Mouse (Mus musculus) cerebellum, adult 2 months (tissue): Measurements from ENCODE around the gene Plg. TPM values are rescaled to one million over a fixed set of nuclear protein-coding genes. Genes with fewer than 3 reads are reported as not detected.

Source experiments
- DNase-seq, 2 experiments: peaks; one replicate each; pipeline ENCODE4 v3.0.0; 2021
- H3K27ac ChIP-seq: fragments of 200-500 bp; 2 replicates; pipeline ENCODE4 v1.5.1; 2012; ENCODE audit warnings: low read length, control low read depth, inconsistent platforms; ENCODE audit not compliant: insufficient read depth
- H3K27me3 ChIP-seq: fragments of 200-500 bp; 2 replicates; pipeline ENCODE4 v1.6.1; 2012; ENCODE audit warnings: inconsistent platforms, mild to moderate bottlenecking, low read length, moderate library complexity; ENCODE audit not compliant: control insufficient read depth, insufficient read depth
- H3K4me1 ChIP-seq: fragments of 200-500 bp; 2 replicates; pipeline ENCODE4 v1.6.1; 2011; ENCODE audit warnings: low read length; ENCODE audit not compliant: control insufficient read depth, insufficient read depth
- H3K4me3 ChIP-seq: fragments of 200-500 bp; replicated peaks from 2 replicates; pipeline ENCODE3; 2011; ENCODE audit warnings: mild to moderate bottlenecking, low read depth, low read length, control low read depth; ENCODE audit not compliant: insufficient read depth
- POLR2A ChIP-seq: fragments of 200-500 bp; IDR thresholded peaks from 2 replicates; pipeline ENCODE4 v1.6.1; 2011; ENCODE audit warnings: low read length, control low read depth, borderline replicate concordance; ENCODE audit not compliant: insufficient read depth
- WGBS: fragments of 180-500 bp; shearing (Covaris S2); methylation state at CpG from one replicate; pipeline ENCODE4 v1.1.7; 2018; 5-methylcytosine and 5-hydroxymethylcytosine counted together
- polyA plus RNA-seq: library from polyadenylated mRNA; depleted of rRNA; stranded (reverse); fragments of >200 nt; gene quantifications from 2 replicates; pipeline ENCODE4 v1.2.3, GENCODE M21; 2012; rRNA removed

Plg gene
- polyA plus RNA-seq, 1 experiment, result 0.46 TPM

DNA sequence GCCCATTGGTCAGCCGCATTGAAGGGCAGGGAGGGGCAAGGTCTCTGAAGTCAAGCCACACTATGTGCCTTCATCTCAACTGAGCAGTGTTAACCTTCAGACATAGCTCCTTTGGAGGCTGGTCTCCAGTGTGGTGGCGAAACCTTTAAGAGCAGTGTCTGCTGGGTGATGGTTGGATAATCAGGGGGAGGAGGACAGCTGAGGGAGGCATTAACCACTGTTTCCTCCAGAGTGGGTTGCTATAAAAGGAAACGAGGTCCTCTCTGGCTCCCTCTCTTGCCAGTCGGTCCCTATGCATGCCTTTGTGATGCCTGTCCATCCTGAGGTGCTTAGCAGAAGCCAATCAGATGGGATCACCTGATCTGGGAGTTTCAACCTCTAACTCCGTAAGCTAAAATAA lies 90.3 kb downstream of the Plg start:
- no peak overlapping the region for H3K4me3 ChIP-seq
- no peak for DNase-seq
- H3K4me1 ChIP-seq, result no peaks in the 10 kb centered on the region
- H3K27ac ChIP-seq, result no peak overlapping the region
- WGBS, result 81% methylated on average over 5 of the region's 5 CpGs
- H3K27me3 ChIP-seq, result no peaks in the 10 kb centered on the region
- no peak for TF ChIP-seq POLR2A

Other genes with a start within 250 kb of the Plg start
- 32.2 and 33.4 TPM in 2 replicates for gene Map3k4, start 59.8 kb upstream of the Plg start, polyA plus RNA-seq
- 0.30 and 0.52 TPM in 2 replicates for gene Slc22a3, start 129.1 kb downstream of the Plg start, polyA plus RNA-seq
- gene Slc22a2, start 205.5 kb downstream of the Plg start, polyA plus RNA-seq, result 0.16 and 0.27 TPM in 2 replicates